Mouse (Mus musculus) layer of hippocampus, adult 9-10 months (tissue): ENCODE data around the gene Gm20388.
"Not testable (repeated sequence)": the region's sequence is repeated elsewhere in the genome, so short reads cannot be mapped to it uniquely, and the experiment has no call there.

Source experiments
- DNase-seq: peaks from one replicate; pipeline ENCODE4 v3.0.0; 2022; ENCODE audit warnings: low spot score

Gene Gm20388

GRCm38 (mm10) chr8:124020439-124021236, 4110.0 kb downstream of the Gm20388 start:
- DNase-seq = no peak

DNA sequence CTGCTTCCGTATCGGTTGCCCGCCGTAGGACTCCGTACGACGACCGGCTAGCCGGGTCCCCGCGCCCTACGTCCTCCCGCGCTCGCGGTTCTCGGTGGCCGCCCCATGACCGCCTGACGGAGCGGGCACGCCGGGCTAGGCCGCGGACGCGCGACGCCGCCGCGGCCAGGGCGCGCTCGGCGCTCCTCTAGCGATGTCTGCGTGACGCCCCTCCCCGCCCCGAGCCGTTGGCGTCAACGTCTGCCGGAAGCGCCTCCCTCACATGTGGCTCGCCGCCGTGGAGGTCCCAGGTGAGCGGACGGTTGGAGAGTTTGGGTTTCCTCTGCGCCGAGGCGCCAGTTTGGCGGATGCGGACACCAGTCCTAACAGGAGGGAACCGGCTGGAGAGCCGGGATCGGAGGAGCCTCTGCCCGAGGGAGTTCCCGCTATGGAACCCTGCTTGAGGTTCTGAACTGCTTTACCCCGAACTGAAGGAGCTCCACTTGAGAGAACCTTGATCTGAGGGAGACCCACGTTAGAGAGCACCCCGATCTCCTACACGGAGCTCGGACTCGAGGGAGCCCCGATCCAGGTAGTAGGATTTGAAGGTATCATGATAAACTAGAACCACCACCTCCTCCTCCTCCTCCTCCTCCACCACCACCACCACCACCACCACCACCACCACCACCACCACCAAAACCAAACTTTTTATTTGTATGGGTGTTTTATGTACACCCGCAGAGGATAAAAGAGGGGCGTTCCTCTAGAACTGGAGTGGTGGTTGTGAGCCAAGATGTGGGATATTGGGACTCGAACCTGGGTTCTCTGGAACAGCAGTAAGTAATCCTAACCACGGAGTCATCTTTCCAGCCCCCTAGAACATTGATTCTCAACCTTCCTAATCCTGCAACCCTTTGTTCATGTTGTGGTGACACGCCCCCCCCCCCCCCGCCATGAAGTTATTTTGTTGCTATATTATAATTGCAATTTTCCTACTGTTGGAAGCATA, 4110.9 kb downstream of the Gm20388 start, which contains the start of the genes Taf5l and Urb2:
Taf5l (minus strand) TSS at position 161 of the 991 bp plus-strand sequence.
Urb2 (plus strand) TSS at position 272 of the 991 bp plus-strand sequence.
- peak; percentile 51 for DNase-seq

GRCm38 (mm10) chr8:124026265-124026664, 4115.6 kb downstream of the Gm20388 start:
- DNase-seq = not testable (repeated sequence)

- no peak for DNase-seq
Observed at GRCm38 (mm10) chr8:124027831-124028230, 4117.2 kb downstream of the Gm20388 start.

- no peak for DNase-seq
Observed at GRCm38 (mm10) chr8:124033400-124033799, 4122.8 kb downstream of the Gm20388 start.

DNA sequence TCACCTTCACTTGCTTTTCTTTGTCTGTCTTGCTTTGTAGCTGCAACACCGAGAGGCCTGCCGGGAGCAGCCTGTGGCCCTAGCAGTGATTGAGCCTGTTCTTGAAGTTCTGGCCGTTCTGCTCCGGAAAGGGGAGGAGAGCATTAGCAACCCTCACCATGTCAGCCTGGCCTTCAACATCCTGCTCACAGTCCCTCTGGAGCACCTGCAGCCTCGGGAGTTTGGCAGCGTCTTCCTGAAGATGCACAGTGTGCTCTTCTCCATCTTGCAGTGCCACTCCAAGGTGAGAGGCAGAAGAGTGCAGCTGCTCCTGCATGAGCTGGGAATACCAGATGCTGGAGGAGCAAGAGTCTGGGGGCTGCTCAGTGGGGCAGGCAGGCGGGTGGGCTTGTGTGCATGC, 4127.5 kb downstream of the Gm20388 start:
- DNase-seq = no peak

GRCm38 (mm10) chr8:124039351-124039750, 4128.7 kb downstream of the Gm20388 start:
- DNase-seq = no peak

- no peak for DNase-seq
Observed at GRCm38 (mm10) chr8:124042201-124042600, 4131.6 kb downstream of the Gm20388 start.

DNA sequence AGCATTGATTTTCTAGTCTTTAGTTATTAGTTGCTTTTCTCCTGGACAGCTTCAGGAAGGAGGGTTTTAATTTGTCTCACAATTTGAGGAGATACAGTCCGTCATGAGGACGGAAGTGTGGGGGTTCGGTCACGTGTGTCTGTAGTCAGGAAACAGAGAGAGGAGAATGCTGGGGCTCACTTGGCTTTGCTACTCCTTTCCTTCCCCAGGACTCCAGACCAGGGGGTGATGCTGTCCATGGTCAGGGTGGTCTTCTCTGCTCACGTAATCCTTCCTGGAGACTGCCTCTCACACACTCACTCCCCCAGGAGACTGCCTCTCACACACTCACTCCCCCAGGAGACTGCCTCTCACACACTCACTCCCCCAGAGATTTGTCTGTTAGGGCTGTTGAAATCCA, 4133.8 kb downstream of the Gm20388 start:
- DNase-seq = no peak

DNA sequence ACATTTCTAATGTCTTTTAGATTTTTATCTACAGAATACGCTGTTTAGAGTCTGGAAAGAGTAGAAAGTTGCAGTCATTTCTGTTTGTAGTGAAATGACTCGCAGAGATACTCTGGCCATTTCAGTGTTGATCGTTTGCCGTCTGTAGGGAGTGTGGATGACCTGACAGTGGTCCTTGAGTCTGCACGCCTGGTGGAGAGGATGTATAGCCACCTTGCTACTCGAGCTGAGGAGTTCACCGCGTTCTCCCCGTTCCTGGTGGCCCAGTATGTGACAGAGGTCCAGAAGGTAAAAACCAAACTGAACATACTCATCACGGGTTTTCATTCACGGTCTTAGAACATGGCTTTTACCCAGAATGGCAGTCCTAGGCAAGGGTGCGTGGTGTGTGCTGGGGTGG, 4134.3 kb downstream of the Gm20388 start:
- no peak for DNase-seq

GRCm38 (mm10) chr8:124045856-124046255, 4135.2 kb downstream of the Gm20388 start:
- DNase-seq = no peak

- DNase-seq = peak; percentile 59
Observed at GRCm38 (mm10) chr8:124052110-124052509, 4141.5 kb downstream of the Gm20388 start.

GRCm38 (mm10) chr8:124052568-124052967, 4141.9 kb downstream of the Gm20388 start:
- no peak for DNase-seq

GRCm38 (mm10) chr8:124056832-124057655, 4146.4 kb downstream of the Gm20388 start:
- DNase-seq = no peak

GRCm38 (mm10) chr8:124066325-124067058, 4155.9 kb downstream of the Gm20388 start:
- DNase-seq = no peak

DNA sequence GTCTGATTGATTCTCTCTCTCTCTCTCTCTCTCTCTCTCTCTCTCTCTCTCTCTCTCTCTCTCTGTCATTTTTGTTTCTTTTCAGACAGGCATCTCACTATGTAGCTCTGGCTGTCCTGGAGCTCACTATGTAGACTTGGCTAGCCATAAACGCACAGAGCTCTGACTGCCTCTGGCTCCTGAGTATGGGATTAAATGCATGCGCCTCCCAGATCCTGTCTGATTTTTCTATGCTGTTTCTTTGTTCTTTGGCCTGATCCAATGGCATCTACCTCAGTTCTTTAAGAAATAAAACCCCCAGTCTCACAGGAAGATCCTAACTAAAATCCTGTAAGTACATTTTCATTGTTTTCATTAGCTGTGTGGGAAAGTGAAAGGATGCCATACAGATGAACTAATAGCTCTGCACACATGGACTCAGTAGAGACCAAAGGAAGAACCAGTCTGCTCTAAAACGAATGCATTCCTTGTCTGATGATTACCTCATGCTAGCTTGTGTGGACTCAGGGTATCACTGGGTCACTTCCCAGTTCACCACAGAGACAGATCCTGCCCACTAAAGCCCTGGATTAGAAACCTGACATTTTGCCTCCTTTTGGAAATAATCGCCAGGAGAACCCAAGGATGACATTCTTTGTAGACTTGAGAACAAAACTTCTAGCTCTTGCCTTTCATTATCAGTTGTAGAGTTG, 4156.6 kb downstream of the Gm20388 start:
- no peak for DNase-seq

- no peak for DNase-seq
Observed at GRCm38 (mm10) chr8:124070363-124071324, 4160.0 kb downstream of the Gm20388 start.

- no peak for DNase-seq
Observed at GRCm38 (mm10) chr8:124075977-124076376, 4165.3 kb downstream of the Gm20388 start.

DNA sequence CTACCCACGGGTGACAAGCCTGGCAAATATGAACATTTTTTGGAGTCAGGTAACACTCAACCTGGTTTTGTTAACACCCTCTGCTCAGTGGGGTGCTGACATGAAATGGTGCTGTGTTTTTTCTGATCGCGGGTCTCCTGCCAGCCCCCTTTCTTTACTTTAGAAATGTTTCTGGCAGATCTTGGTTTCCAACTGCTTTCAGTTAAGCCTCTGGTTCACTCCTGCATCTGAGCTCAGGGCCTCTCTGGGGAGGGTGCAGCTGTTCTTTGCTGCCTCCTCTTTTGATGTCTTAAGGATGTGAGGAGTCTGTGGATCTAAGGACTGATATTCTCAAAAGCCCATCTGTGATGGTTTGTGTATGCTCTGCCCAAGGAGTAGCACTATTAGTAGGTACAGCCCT, 4165.8 kb downstream of the Gm20388 start:
- DNase-seq = no peak
